Mouse (Mus musculus): Measurements from ENCODE around the gene Eif2ak4.

Gene Eif2ak4

GRCm38 (mm10) chr2:118388341-118389335 lies at the start of gene Eif2ak4:
Gene Eif2ak4, plus strand, starts transcription at chr2:118388618.
- Histone ChIP-seq H3K27me3 (ENCODE audit: insufficient read depth, low read length) (peaks cover 2% of the 10 kb centered on the region), H3K36me3 (ENCODE audit: insufficient read depth, low read length) (no peaks in the 10 kb centered on the region; the same call in 1 of the 2 replicates), H3K4me3 (replicated peaks; ENCODE audit: low read length) (peak within 1 kb of the TSS; percentile 86), H3K4me1 (replicated peaks; ENCODE audit: low read depth, low read length) (peaks cover 21% of the 10 kb centered on the region), H3K9me3 (ENCODE audit: low read length) (no peaks in the 10 kb centered on the region)
- no peak for TF ChIP-seq NANOG (IDR thresholded peaks at IDR 0.05; ENCODE audit: borderline replicate concordance, low read length)
- no peak for TF ChIP-seq POU5F1 (IDR thresholded peaks at IDR 0.05; ENCODE audit: borderline replicate concordance, low read length)
- TF ChIP-seq CTCF (conservative IDR thresholded peaks at IDR 0.05; ENCODE audit: low read length), result no peak

- Histone ChIP-seq H3K36me3 (ENCODE audit: insufficient read depth, low read length) (no peaks in the 10 kb centered on the region), H3K27me3 (ENCODE audit: insufficient read depth, low read length) (0 out of 2 replicates have a peak, but pooled peaks cover 2% of the 10 kb centered on the region), H3K4me1 (replicated peaks; ENCODE audit: low read depth, low read length) (no peaks in the 10 kb centered on the region), H3K9me3 (ENCODE audit: low read length) (no peaks in the 10 kb centered on the region), H3K4me3 (replicated peaks; ENCODE audit: low read length) (no peak overlapping the region)
- TF ChIP-seq CTCF (conservative IDR thresholded peaks at IDR 0.05; ENCODE audit: low read length), result no peak
- TF ChIP-seq POU5F1 (IDR thresholded peaks at IDR 0.05; ENCODE audit: borderline replicate concordance, low read length), result no peak
- TF ChIP-seq NANOG (IDR thresholded peaks at IDR 0.05; ENCODE audit: borderline replicate concordance, low read length), result no peak
Measured at GRCm38 (mm10) chr2:118341295-118341694, 47.1 kb upstream of the Eif2ak4 start.

GRCm38 (mm10) chr2:118343897-118344296 lies 44.5 kb upstream of the Eif2ak4 start:
- no peaks in the 10 kb centered on the region for H3K36me3 ChIP-seq (ENCODE audit: insufficient read depth, low read length)
- no peak for TF ChIP-seq POU5F1 (IDR thresholded peaks at IDR 0.05; ENCODE audit: borderline replicate concordance, low read length)
- TF ChIP-seq NANOG (IDR thresholded peaks at IDR 0.05; ENCODE audit: borderline replicate concordance, low read length), result no peak
- no peak for TF ChIP-seq CTCF (conservative IDR thresholded peaks at IDR 0.05; ENCODE audit: low read length)
- H3K4me1 ChIP-seq (replicated peaks; ENCODE audit: low read depth, low read length), result no peaks in the 10 kb centered on the region
- 0 out of 2 replicates have a peak, but pooled peaks cover 2% of the 10 kb centered on the region for H3K27me3 ChIP-seq (ENCODE audit: insufficient read depth, low read length)
- no peaks in the 10 kb centered on the region for H3K9me3 ChIP-seq (ENCODE audit: low read length)
- no peak overlapping the region for H3K4me3 ChIP-seq (replicated peaks; ENCODE audit: low read length)

GRCm38 (mm10) chr2:118345535-118345934 lies 42.9 kb upstream of the Eif2ak4 start:
- Histone ChIP-seq H3K9me3 (ENCODE audit: low read length) (no peaks in the 10 kb centered on the region), H3K27me3 (ENCODE audit: insufficient read depth, low read length) (peaks cover 5% of the 10 kb centered on the region; the same call in 1 of the 2 replicates), H3K4me1 (replicated peaks; ENCODE audit: low read depth, low read length) (no peaks in the 10 kb centered on the region), H3K36me3 (ENCODE audit: insufficient read depth, low read length) (no peaks in the 10 kb centered on the region), H3K4me3 (replicated peaks; ENCODE audit: low read length) (no peak overlapping the region)
- TF ChIP-seq NANOG (IDR thresholded peaks at IDR 0.05; ENCODE audit: borderline replicate concordance, low read length) (no peak), CTCF (conservative IDR thresholded peaks at IDR 0.05; ENCODE audit: low read length) (no peak), POU5F1 (IDR thresholded peaks at IDR 0.05; ENCODE audit: borderline replicate concordance, low read length) (no peak)

GRCm38 (mm10) chr2:118353498-118353897 lies 34.9 kb upstream of the Eif2ak4 start:
- no peak overlapping the region for H3K4me3 ChIP-seq (replicated peaks; ENCODE audit: low read length)
- H3K36me3 ChIP-seq (ENCODE audit: insufficient read depth, low read length), result no peaks in the 10 kb centered on the region
- peaks cover 3% of the 10 kb centered on the region; the same call in 1 of the 2 replicates for H3K27me3 ChIP-seq (ENCODE audit: insufficient read depth, low read length)
- H3K9me3 ChIP-seq (ENCODE audit: low read length), result no peaks in the 10 kb centered on the region
- TF ChIP-seq NANOG (IDR thresholded peaks at IDR 0.05; ENCODE audit: borderline replicate concordance, low read length) (no peak), POU5F1 (IDR thresholded peaks at IDR 0.05; ENCODE audit: borderline replicate concordance, low read length) (no peak), CTCF (conservative IDR thresholded peaks at IDR 0.05; ENCODE audit: low read length) (no peak)
- H3K4me1 ChIP-seq (replicated peaks; ENCODE audit: low read depth, low read length), result no peaks in the 10 kb centered on the region

- Histone ChIP-seq H3K27me3 (ENCODE audit: insufficient read depth, low read length) (peaks cover 3% of the 10 kb centered on the region; the same call in 1 of the 2 replicates), H3K9me3 (ENCODE audit: low read length) (no peaks in the 10 kb centered on the region), H3K36me3 (ENCODE audit: insufficient read depth, low read length) (no peaks in the 10 kb centered on the region), H3K4me1 (replicated peaks; ENCODE audit: low read depth, low read length) (no peaks in the 10 kb centered on the region), H3K4me3 (replicated peaks; ENCODE audit: low read length) (no peak overlapping the region)
- TF ChIP-seq NANOG (IDR thresholded peaks at IDR 0.05; ENCODE audit: borderline replicate concordance, low read length), result no peak
- no peak for TF ChIP-seq CTCF (conservative IDR thresholded peaks at IDR 0.05; ENCODE audit: low read length)
- TF ChIP-seq POU5F1 (IDR thresholded peaks at IDR 0.05; ENCODE audit: borderline replicate concordance, low read length), result no peak
Measured at GRCm38 (mm10) chr2:118353916-118354403, 34.5 kb upstream of the Eif2ak4 start.

GRCm38 (mm10) chr2:118355138-118355719 lies 33.2 kb upstream of the Eif2ak4 start:
- TF ChIP-seq POU5F1 (IDR thresholded peaks at IDR 0.05; ENCODE audit: borderline replicate concordance, low read length) (no peak), NANOG (IDR thresholded peaks at IDR 0.05; ENCODE audit: borderline replicate concordance, low read length) (no peak), CTCF (conservative IDR thresholded peaks at IDR 0.05; ENCODE audit: low read length) (no peak)
- Histone ChIP-seq H3K27me3 (ENCODE audit: insufficient read depth, low read length) (no peaks in the 10 kb centered on the region), H3K36me3 (ENCODE audit: insufficient read depth, low read length) (no peaks in the 10 kb centered on the region), H3K9me3 (ENCODE audit: low read length) (no peaks in the 10 kb centered on the region), H3K4me3 (replicated peaks; ENCODE audit: low read length) (no peak overlapping the region), H3K4me1 (replicated peaks; ENCODE audit: low read depth, low read length) (no peaks in the 10 kb centered on the region)

- Histone ChIP-seq H3K9me3 (ENCODE audit: low read length) (no peaks in the 10 kb centered on the region), H3K4me1 (replicated peaks; ENCODE audit: low read depth, low read length) (peaks cover 4% of the 10 kb centered on the region), H3K27me3 (ENCODE audit: insufficient read depth, low read length) (peaks cover 70% of the 10 kb centered on the region), H3K4me3 (replicated peaks; ENCODE audit: low read length) (no peak overlapping the region), H3K36me3 (ENCODE audit: insufficient read depth, low read length) (no peaks in the 10 kb centered on the region)
- TF ChIP-seq POU5F1 (IDR thresholded peaks at IDR 0.05; ENCODE audit: borderline replicate concordance, low read length) (no peak), CTCF (conservative IDR thresholded peaks at IDR 0.05; ENCODE audit: low read length) (no peak), NANOG (IDR thresholded peaks at IDR 0.05; ENCODE audit: borderline replicate concordance, low read length) (no peak)
Measured at GRCm38 (mm10) chr2:118371841-118372240, 16.6 kb upstream of the Eif2ak4 start.
